Mouse (Mus musculus) midbrain, postnatal 0 days (tissue): ENCODE data around the gene Slc15a4. TPM values are rescaled to one million over a fixed set of nuclear protein-coding genes. Genes with fewer than 3 reads are reported as not detected.
A peak's percentile ranks its signal among the peaks of the same experiment; 100 is the strongest.

ENCODE experiments used
- ATAC-seq: fragments of 200-750 bp; cut with Nextera tagmentation; 2 replicates; pipeline ENCODE4 v1.8.0; 2017; ENCODE audit warnings: moderate number of reproducible peaks, mild to moderate bottlenecking, moderate TSS enrichment, moderate library complexity; ENCODE audit not compliant: low FRiP score
- DNase-seq: peaks from one replicate; pipeline ENCODE4 v3.0.0-alpha.2; 2015; ENCODE audit warnings: low spot score
- H3K27ac ChIP-seq: fragments of 300-500 bp; sonication (generic); 2 replicates; pipeline ENCODE4 v1.5.1; 2014; ENCODE audit warnings: low read depth, mild to moderate bottlenecking, low read length, mixed read lengths
- H3K27me3 ChIP-seq: fragments of 300-500 bp; sonication (generic); 2 replicates; pipeline ENCODE4 v1.6.1; 2014; ENCODE audit warnings: low read length, control low read depth, mixed read lengths; ENCODE audit not compliant: insufficient read depth
- H3K36me3 ChIP-seq: fragments of 300-500 bp; sonication (generic); 2 replicates; pipeline ENCODE4 v1.6.1; 2014; ENCODE audit warnings: low read length, control low read depth, mixed read lengths; ENCODE audit not compliant: insufficient read depth
- H3K4me1 ChIP-seq: fragments of 300-500 bp; sonication (generic); 2 replicates; pipeline ENCODE4 v1.6.1; 2014; ENCODE audit warnings: mild to moderate bottlenecking, control low read depth, antibody characterized with exemption, low read length, mixed read lengths; ENCODE audit not compliant: insufficient read depth
- H3K4me2 ChIP-seq: fragments of 300-500 bp; sonication (generic); 2 replicates; pipeline ENCODE4 v1.6.1; 2014; ENCODE audit warnings: low read depth, mild to moderate bottlenecking, low read length, mixed read lengths; ENCODE audit not compliant: poor library complexity, severe bottlenecking
- H3K4me3 ChIP-seq: fragments of 300-500 bp; sonication (generic); 2 replicates; pipeline ENCODE4 v1.5.1; 2014; ENCODE audit warnings: low read depth, mild to moderate bottlenecking, low read length, moderate library complexity
- H3K9ac ChIP-seq: fragments of 300-500 bp; sonication (generic); replicated peaks from 2 replicates; pipeline ENCODE4 v1.6.1; 2014; ENCODE audit warnings: mild to moderate bottlenecking, low read length, moderate library complexity, mixed read lengths; ENCODE audit not compliant: poor library complexity, severe bottlenecking
- H3K9me3 ChIP-seq: fragments of 300-500 bp; sonication (generic); 2 replicates; pipeline ENCODE4 v1.6.1; 2016; ENCODE audit warnings: low read length, control low read depth
- CTCF ChIP-seq: IDR thresholded peaks from 2 replicates; pipeline ENCODE4 v1.5.1; 2016; ENCODE audit warnings: antibody characterized with exemption, mild to moderate bottlenecking
- WGBS: fragments of 180-500 bp; shearing (Covaris S2); extraction: QIAGEN DNeasy Blood & Tissue Kit; methylation state at CpG from one replicate; pipeline ENCODE4 v1.1.7; 2014; 5-methylcytosine and 5-hydroxymethylcytosine counted together
- polyA plus RNA-seq: library from polyadenylated mRNA; unstranded; fragments of >200 nt; fragmentation: Nextera tagmentation; extraction: Ambion mirVana; gene quantifications from 2 replicates; pipeline ENCODE4 v1.2.1, GENCODE M21; 2015
- total RNA-seq: library from RNA; depleted of rRNA; stranded (reverse); fragments of >200 nt; gene quantifications from 2 replicates; pipeline ENCODE4 v1.2.3, GENCODE M21; 2014

Gene Slc15a4
- total and polyA plus RNA-seq, 2 experiments from 2014 or later, result 17.7 to 34.4 TPM

DNA sequence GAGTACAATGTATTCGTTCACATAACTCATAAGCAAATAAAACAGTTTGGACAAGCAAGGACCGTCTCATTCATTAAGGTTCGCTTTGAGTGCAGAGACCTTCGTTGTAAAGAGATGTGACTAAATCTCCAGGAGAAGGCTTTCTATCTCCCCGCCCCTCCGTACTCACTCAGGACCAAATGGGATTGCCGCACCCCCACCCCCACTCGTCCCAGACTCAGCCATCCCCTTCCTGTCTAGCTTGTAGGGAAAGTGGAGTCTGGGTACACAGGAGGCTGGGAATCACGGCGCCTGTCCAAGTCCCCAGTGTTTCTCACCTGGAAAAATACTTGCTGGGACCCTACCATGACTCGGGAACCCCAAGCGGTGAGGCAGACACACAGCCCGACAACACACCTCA is 6.9 kb upstream of the Slc15a4 start:
- Histone ChIP-seq H3K36me3 (no peaks in the 10 kb centered on the region), H3K9ac (no peak overlapping the region), H3K9me3 (no peaks in the 10 kb centered on the region), H3K27ac (no peak overlapping the region), H3K4me1 (no peaks in the 10 kb centered on the region), H3K4me2 (no peak overlapping the region), H3K4me3 (no peak overlapping the region), H3K27me3 (no peaks in the 10 kb centered on the region)
- no peak for DNase-seq
- ATAC-seq, result no peak
- WGBS, result 96% methylated on average over 13 of the region's 13 CpGs
- no peak for TF ChIP-seq CTCF

DNA sequence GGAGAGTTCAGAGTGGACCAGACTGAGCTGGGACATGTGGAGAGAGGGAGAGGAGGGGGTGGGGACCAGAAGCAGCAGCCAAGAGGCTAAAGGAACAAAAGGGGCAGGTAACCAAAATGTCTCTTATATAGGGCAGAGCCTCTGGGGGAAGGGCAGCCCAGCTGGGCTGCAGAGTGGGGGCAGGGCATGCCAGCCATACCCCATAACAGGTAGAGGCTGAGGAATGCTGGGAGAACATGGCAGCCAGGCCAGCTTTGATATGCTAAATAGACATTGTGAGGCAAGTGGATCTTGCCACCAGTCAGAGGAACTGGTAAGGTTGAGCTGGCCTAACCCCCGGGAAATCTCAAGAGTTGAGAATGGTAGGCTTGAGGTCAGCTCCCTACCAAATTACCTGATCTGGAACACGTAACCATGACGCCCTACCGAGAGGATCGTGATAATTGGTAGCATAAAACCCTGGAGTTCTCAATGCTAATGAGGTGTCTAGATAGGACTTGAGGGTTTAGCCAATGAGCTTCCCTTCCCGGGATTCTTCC is 6.4 kb upstream of the Slc15a4 start:
- no peaks in the 10 kb centered on the region for H3K9me3 ChIP-seq
- no peaks in the 10 kb centered on the region for H3K4me1 ChIP-seq
- no peak overlapping the region for H3K9ac ChIP-seq
- no peak overlapping the region for H3K4me3 ChIP-seq
- no peak for ATAC-seq
- H3K36me3 ChIP-seq, result no peaks in the 10 kb centered on the region
- TF ChIP-seq CTCF, result no peak
- no peak for DNase-seq
- no peak overlapping the region for H3K27ac ChIP-seq
- no peaks in the 10 kb centered on the region for H3K27me3 ChIP-seq
- no peak overlapping the region for H3K4me2 ChIP-seq
- 89% methylated on average over 6 of the region's 6 CpGs for WGBS

- Histone ChIP-seq H3K9ac (no peak overlapping the region), H3K4me1 (no peaks in the 10 kb centered on the region), H3K27me3 (no peaks in the 10 kb centered on the region), H3K9me3 (no peaks in the 10 kb centered on the region), H3K36me3 (no peaks in the 10 kb centered on the region), H3K4me2 (no peak overlapping the region), H3K27ac (no peak overlapping the region), H3K4me3 (no peak overlapping the region)
- 91% methylated on average over 2 of the region's 2 CpGs for WGBS
- DNase-seq (no peak), ATAC-seq (no peak)
- TF ChIP-seq CTCF, result no peak
These were observed 5.5 kb upstream of the Slc15a4 start for GRCm38 (mm10) chr5:127638177-127638576.

DNA sequence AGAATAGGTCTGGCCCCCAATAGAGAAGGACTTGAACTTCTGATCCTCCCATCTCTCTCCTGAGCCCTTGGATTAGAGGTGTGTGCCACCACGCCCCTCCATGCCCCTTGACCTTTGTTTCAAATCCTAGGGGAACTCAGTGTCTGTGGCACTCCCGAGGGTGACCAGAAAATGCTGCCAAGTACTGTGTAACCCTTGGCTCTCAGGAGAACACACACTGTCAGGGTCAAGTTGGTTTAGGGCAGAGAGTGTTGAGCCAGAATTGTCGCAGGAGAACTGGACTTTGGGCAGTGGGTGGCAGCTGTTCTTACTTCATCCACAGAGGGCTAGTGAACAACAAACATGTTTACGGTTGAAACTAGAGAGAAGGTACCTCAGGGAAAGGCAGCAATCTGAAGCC is 4.9 kb upstream of the Slc15a4 start:
- H3K27ac ChIP-seq, result no peak overlapping the region
- ATAC-seq, result no peak
- no peak for TF ChIP-seq CTCF
- H3K4me3 ChIP-seq, result no peak overlapping the region
- H3K9ac ChIP-seq, result no peak overlapping the region
- H3K4me1 ChIP-seq, result no peaks in the 10 kb centered on the region
- no peaks in the 10 kb centered on the region for H3K9me3 ChIP-seq
- no peaks in the 10 kb centered on the region for H3K27me3 ChIP-seq
- 76% methylated on average over 4 of the region's 4 CpGs for WGBS
- H3K36me3 ChIP-seq, result no peaks in the 10 kb centered on the region
- DNase-seq, result no peak
- H3K4me2 ChIP-seq, result no peak overlapping the region

GRCm38 (mm10) chr5:127633666-127634065 is 969 bp upstream of the Slc15a4 start:
- Histone ChIP-seq H3K9me3 (no peaks in the 10 kb centered on the region), H3K36me3 (no peaks in the 10 kb centered on the region), H3K27me3 (no peaks in the 10 kb centered on the region), H3K4me1 (no peaks in the 10 kb centered on the region), H3K4me2 (no peak overlapping the region), H3K4me3 (no peak overlapping the region), H3K27ac (no peak overlapping the region), H3K9ac (no peak overlapping the region)
- ATAC-seq (no peak), DNase-seq (no peak)
- WGBS, result 92% methylated on average over 7 of the region's 7 CpGs
- no peak for TF ChIP-seq CTCF

DNA sequence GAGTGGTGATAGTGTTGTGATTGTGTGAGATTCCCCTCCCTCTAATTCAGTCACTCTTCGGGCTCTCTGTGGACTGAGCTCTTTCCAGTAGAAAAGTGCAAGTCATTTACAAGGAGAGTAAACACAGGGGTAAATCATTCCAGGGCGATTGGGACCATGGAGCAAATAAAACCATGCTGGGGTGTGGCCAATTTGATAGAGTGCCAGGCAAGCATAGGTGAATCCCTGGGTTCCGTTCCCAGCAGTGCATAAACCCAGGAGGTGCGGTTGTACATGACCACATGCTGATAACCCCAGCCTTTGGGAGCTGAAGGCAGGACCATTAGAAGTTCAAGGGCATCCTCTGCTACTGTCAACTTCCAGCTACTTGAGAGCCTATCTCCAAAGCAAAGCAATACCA is 491 bp upstream of the Slc15a4 start:
- Histone ChIP-seq H3K9me3 (no peaks in the 10 kb centered on the region), H3K27me3 (no peaks in the 10 kb centered on the region), H3K4me3 (peak overlapping the region; percentile 73), H3K4me2 (peak overlapping the region; percentile 94), H3K9ac (no peak overlapping the region), H3K4me1 (no peaks in the 10 kb centered on the region), H3K27ac (no peak overlapping the region), H3K36me3 (no peaks in the 10 kb centered on the region)
- TF ChIP-seq CTCF, result no peak
- DNase-seq (no peak), ATAC-seq (no peak)
- 30% methylated on average over 4 of the region's 4 CpGs for WGBS
